ENCODE assay signal across 12 mouse cellular contexts in the genomic region with DNA sequence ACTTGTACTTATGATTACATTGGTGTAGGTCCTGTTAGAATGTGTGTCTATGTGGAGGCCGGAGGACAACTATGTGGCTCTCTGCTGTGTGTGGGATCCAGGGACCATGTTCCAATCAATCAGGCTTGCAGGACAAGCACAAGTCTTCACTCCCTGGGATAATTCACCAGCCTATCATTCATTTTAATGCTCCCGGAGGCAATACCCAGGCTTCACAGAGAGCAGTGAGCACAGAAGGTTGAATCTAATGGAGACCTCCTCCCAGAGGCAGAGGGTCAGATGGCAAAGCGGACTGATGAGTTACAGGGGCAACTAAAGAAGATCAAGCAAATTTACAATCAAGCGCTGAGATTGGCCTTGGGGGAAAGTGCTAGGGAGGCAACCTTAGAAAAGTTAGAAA. TPM values are rescaled to one million over a fixed set of nuclear protein-coding genes. Genes with fewer than 3 reads are reported as not detected.
DNase-seq lines count a peak whose midpoint lies in the region; ATAC-seq and TF ChIP-seq lines count a peak whose summit lies in the region.
"Had no signal": no experiment of that assay in that cellular context is flagged by ENCODE, and none has a peak within 500 bp of the region (broad histone marks: within the 10 kb centered on the region; RNA-seq: fewer than 3 reads in every experiment).

No protein-coding gene starts in this region.

- peak overlapping the region; percentile 67 for H3K4me2 ChIP-seq in heart, embryonic 11.5 days
- peak overlapping the region; percentile 17 for H3K4me2 ChIP-seq in embryonic facial prominence, embryonic 12.5 days (replicated peaks)
- peak overlapping the region; percentile 53 for H3K4me2 ChIP-seq in limb, embryonic 13.5 days (replicated peaks)

- no peak for DNase-seq in heart, postnatal 14 days
- no peak for DNase-seq in liver, adult 2 months (ENCODE audit: extremely low read depth, low read depth, low spot score)
- DNase-seq in liver: no peak
- no peak for DNase-seq in layer of hippocampus, postnatal 10 days (ENCODE audit: low spot score in 2 of 2)
- DNase-seq in cerebellum, adult 11-12 months: no peak

- TF ChIP-seq CTCF in liver, adult 2 months (IDR thresholded peaks at IDR 0.05; ENCODE audit: low read depth, low read length): no peak

- no peaks in the 10 kb centered on the region for H3K36me3 ChIP-seq in heart, embryonic 11.5 days (ENCODE audit: control insufficient read depth, insufficient read depth, low read length)
- no peaks in the 10 kb centered on the region for H3K36me3 ChIP-seq in liver, adult 2 months (ENCODE audit: control insufficient read depth, insufficient read depth, low read length)
- H3K36me3 ChIP-seq in embryonic facial prominence, embryonic 12.5 days: no peaks in the 10 kb centered on the region
- H3K36me3 ChIP-seq in limb, embryonic 13.5 days: no peaks in the 10 kb centered on the region

- H3K4me1 ChIP-seq in heart, embryonic 11.5 days (ENCODE audit: control insufficient read depth, insufficient read depth, low read length): peaks cover 15% of the 10 kb centered on the region
- 0 out of 2 replicates have a peak, but pooled peaks cover 5% of the 10 kb centered on the region for H3K4me1 ChIP-seq in liver, adult 2 months (ENCODE audit: control insufficient read depth, insufficient read depth, low read length)
- H3K4me1 ChIP-seq in embryonic facial prominence, embryonic 12.5 days: peaks cover 47% of the 10 kb centered on the region
- peaks cover 57% of the 10 kb centered on the region for H3K4me1 ChIP-seq in limb, embryonic 13.5 days

- no peaks in the 10 kb centered on the region for H3K79me2 ChIP-seq in liver, adult 2 months (ENCODE audit: control insufficient read depth, insufficient read depth, low read length)

- TF ChIP-seq POLR2A in liver, adult 2 months (IDR thresholded peaks at IDR 0.05; ENCODE audit: extremely low read depth, insufficient read depth, low read length): no peak

- H3K9ac ChIP-seq in heart, embryonic 11.5 days (ENCODE audit: low read depth, low read length): no peak overlapping the region
- no peak overlapping the region for H3K9ac ChIP-seq in liver, adult 2 months (ENCODE audit: low read depth, low read length)
- H3K9ac ChIP-seq in embryonic facial prominence, embryonic 12.5 days: no peak overlapping the region
- 0 out of 2 replicates have a peak overlapping the region, but pooled peaks have one; percentile 8 for H3K9ac ChIP-seq in limb, embryonic 13.5 days

- peak overlapping the region; percentile 14; the same call in 1 of the 2 replicates for H3K4me3 ChIP-seq in heart, embryonic 11.5 days (ENCODE audit: low read depth, low read length)
- 0 out of 2 replicates have a peak overlapping the region, but pooled peaks have one; percentile 8 for H3K4me3 ChIP-seq in liver, adult 2 months (ENCODE audit: insufficient read depth, low read depth, low read length)
- no peak overlapping the region for H3K4me3 ChIP-seq in embryonic facial prominence, embryonic 12.5 days
- H3K4me3 ChIP-seq in limb, embryonic 13.5 days: peak overlapping the region; percentile 11; the same call in 1 of the 2 replicates
- H3K4me3 ChIP-seq: myocyte had no signal

- no peaks in the 10 kb centered on the region for H3K27me3 ChIP-seq in heart, embryonic 11.5 days (ENCODE audit: control insufficient read depth, insufficient read depth, low read length)
- no peaks in the 10 kb centered on the region for H3K27me3 ChIP-seq in liver, adult 2 months (ENCODE audit: control insufficient read depth, insufficient read depth, low read length)
- no peaks in the 10 kb centered on the region for H3K27me3 ChIP-seq in embryonic facial prominence, embryonic 12.5 days
- H3K27me3 ChIP-seq in limb, embryonic 13.5 days: no peaks in the 10 kb centered on the region

- H3K9me3 ChIP-seq in heart, embryonic 11.5 days (replicated peaks; ENCODE audit: control insufficient read depth, low read length): no peaks in the 10 kb centered on the region
- H3K9me3 ChIP-seq in embryonic facial prominence, embryonic 12.5 days: no peaks in the 10 kb centered on the region
- no peaks in the 10 kb centered on the region for H3K9me3 ChIP-seq in limb, embryonic 13.5 days

- intact Hi-C loops in heart, postnatal 14 days (cut with DNase I): loop anchor here (2.0 kb wide), 1 partner anchor 17 kb away; the partner anchor contains the start of gene Cdk9

- WGBS in heart, embryonic 11.5 days (ENCODE audit: insufficient replicate concordance): 63% methylated on average over 4 of the region's 4 CpGs
- 82% methylated on average over 4 of the region's 4 CpGs for WGBS in liver, adult 2 months
- WGBS in embryonic facial prominence, embryonic 12.5 days: 50% methylated on average over 4 of the region's 4 CpGs
- WGBS in limb, embryonic 13.5 days: 43% methylated on average over 4 of the region's 4 CpGs

- peak overlapping the region; percentile 79 for H3K27ac ChIP-seq in heart, embryonic 11.5 days (ENCODE audit: low read depth, low read length)
- peak overlapping the region; percentile 22 for H3K27ac ChIP-seq in liver, adult 2 months (replicated peaks; ENCODE audit: insufficient read depth, low read depth, low read length)
- H3K27ac ChIP-seq in embryonic facial prominence, embryonic 12.5 days: peak overlapping the region; percentile 81; the same call in 1 of the 2 replicates
- no peak overlapping the region for H3K27ac ChIP-seq in limb, embryonic 13.5 days

- no peak for ATAC-seq in heart, embryonic 11.5 days (replicated peaks; ENCODE audit: insufficient number of reproducible peaks, low FRiP score, low TSS enrichment)
- no peak for ATAC-seq in embryonic facial prominence, embryonic 12.5 days (ENCODE audit: insufficient number of reproducible peaks, insufficient read depth, low FRiP score, low TSS enrichment)
- no peak for ATAC-seq in limb, embryonic 13.5 days (ENCODE audit: low FRiP score, low read depth)

RNA-seq across cellular contexts. Expression of gene Sh2d3c, which starts 8.7 kb away (rescaled TPM):
- 26.4 and 29.1 TPM in 2 replicates for polyA plus RNA-seq in heart, embryonic 11.5 days (2014; fragmentation: Nextera tagmentation; extraction: Ambion mirVana)
- total RNA-seq in heart, postnatal 14 days (2021): 10 to 100 TPM; 37.4 to 39.4 TPM
- total RNA-seq in liver, adult 2 months (2014; rRNA removed): 2.2 and 3.2 TPM in 2 replicates
- 7.5 and 10.4 TPM in 2 replicates for polyA plus RNA-seq in liver, adult 2 months (2012; rRNA removed)
- polyA plus RNA-seq in embryonic facial prominence, embryonic 12.5 days (2016; fragmentation: Nextera tagmentation; extraction: Ambion mirVana): 27.6 and 29.1 TPM in 2 replicates
- polyA plus RNA-seq in limb, embryonic 13.5 days (2015; fragmentation: Nextera tagmentation; extraction: Ambion mirVana): 21.2 and 22.9 TPM in 2 replicates
- total RNA-seq in layer of hippocampus, postnatal 10 days (2021): 10 to 100 TPM; 34.7 to 40.3 TPM

RNA-seq across cellular contexts. Expression of gene 6330409D20Rik, which starts 11.3 kb away (rescaled TPM):
- 0.32 and 0.46 TPM in 2 replicates for polyA plus RNA-seq in heart, embryonic 11.5 days (2014; fragmentation: Nextera tagmentation; extraction: Ambion mirVana)
- total RNA-seq in heart, postnatal 14 days (2021): not detected
- total RNA-seq in liver, adult 2 months (2014; rRNA removed): not detected in 2 replicates
- not detected in 2 replicates for polyA plus RNA-seq in liver, adult 2 months (2012; rRNA removed)
- polyA plus RNA-seq in embryonic facial prominence, embryonic 12.5 days (2016; fragmentation: Nextera tagmentation; extraction: Ambion mirVana): 0.34 and 0.43 TPM in 2 replicates
- 0.51 TPM in 1 of 2 replicates, not detected in the other for polyA plus RNA-seq in limb, embryonic 13.5 days (2015; fragmentation: Nextera tagmentation; extraction: Ambion mirVana)
- total RNA-seq in layer of hippocampus, postnatal 10 days (2021): 1 to 10 TPM; 2.1 to 3.2 TPM
- total RNA-seq: adrenal gland, adult 18-20 months had no signal
- polyA plus RNA-seq: C2C12; liver, embryonic 16.5 days; myocyte had no signal

RNA-seq across cellular contexts. Expression of gene Cdk9, which starts 16.7 kb away (rescaled TPM):
- polyA plus RNA-seq in heart, embryonic 11.5 days (2014; fragmentation: Nextera tagmentation; extraction: Ambion mirVana): 53.8 and 61.2 TPM in 2 replicates
- total RNA-seq in heart, postnatal 14 days (2021): 10 to 100 TPM; 30.7 to 31.3 TPM
- 19.5 and 27.3 TPM in 2 replicates for total RNA-seq in liver, adult 2 months (2014; rRNA removed)
- polyA plus RNA-seq in liver, adult 2 months (2012; rRNA removed): 46.6 and 63.7 TPM in 2 replicates
- polyA plus RNA-seq in embryonic facial prominence, embryonic 12.5 days (2016; fragmentation: Nextera tagmentation; extraction: Ambion mirVana): 121 and 126 TPM in 2 replicates
- 106 and 112 TPM in 2 replicates for polyA plus RNA-seq in limb, embryonic 13.5 days (2015; fragmentation: Nextera tagmentation; extraction: Ambion mirVana)
- total RNA-seq in layer of hippocampus, postnatal 10 days (2021): 10 to 100 TPM; 86.8 to 92.1 TPM

RNA-seq across cellular contexts. Expression of gene Fpgs, which starts 25.6 kb away (rescaled TPM):
- 14.5 and 15.3 TPM in 2 replicates for polyA plus RNA-seq in heart, embryonic 11.5 days (2014; fragmentation: Nextera tagmentation; extraction: Ambion mirVana)
- total RNA-seq in heart, postnatal 14 days (2021): 1 to 10 TPM; 6.0 to 7.4 TPM
- total RNA-seq in liver, adult 2 months (2014; rRNA removed): 158 and 175 TPM in 2 replicates
- 414 and 481 TPM in 2 replicates for polyA plus RNA-seq in liver, adult 2 months (2012; rRNA removed)
- 31.1 and 32.3 TPM in 2 replicates for polyA plus RNA-seq in embryonic facial prominence, embryonic 12.5 days (2016; fragmentation: Nextera tagmentation; extraction: Ambion mirVana)
- polyA plus RNA-seq in limb, embryonic 13.5 days (2015; fragmentation: Nextera tagmentation; extraction: Ambion mirVana): 34.3 and 35.4 TPM in 2 replicates
- total RNA-seq in layer of hippocampus, postnatal 10 days (2021): 10 to 100 TPM; 17.1 to 17.2 TPM

RNA-seq across cellular contexts. Expression of gene Tor2a, which starts 27.5 kb away (rescaled TPM):
- 39.8 and 46.6 TPM in 2 replicates for polyA plus RNA-seq in heart, embryonic 11.5 days (2014; fragmentation: Nextera tagmentation; extraction: Ambion mirVana)
- total RNA-seq in heart, postnatal 14 days (2021): 10 to 100 TPM; 10.7 to 12.1 TPM
- total RNA-seq in liver, adult 2 months (2014; rRNA removed): 26.6 and 35.6 TPM in 2 replicates
- 72.6 and 77.4 TPM in 2 replicates for polyA plus RNA-seq in liver, adult 2 months (2012; rRNA removed)
- 61.5 and 67.0 TPM in 2 replicates for polyA plus RNA-seq in embryonic facial prominence, embryonic 12.5 days (2016; fragmentation: Nextera tagmentation; extraction: Ambion mirVana)
- polyA plus RNA-seq in limb, embryonic 13.5 days (2015; fragmentation: Nextera tagmentation; extraction: Ambion mirVana): 72.7 and 74.5 TPM in 2 replicates
- 10 to 100 TPM; 28.9 to 32.9 TPM for total RNA-seq in layer of hippocampus, postnatal 10 days (2021)

Comparison
In these comparisons a context has a peak if more than half of its experiments do, and no peak if none do; other contexts are left out.
1. H3K4me2 ChIP-seq: peak in every context shown above with its lines; median percentile 67 in heart, embryonic 11.5 days; 53 in limb, embryonic 13.5 days; 17 in embryonic facial prominence, embryonic 12.5 days.